In genomic region chr4:129416478-129416877, GRCm38 (mm10) we compare ENCODE assay signal across 14 mouse cellular contexts. TPM values are rescaled to one million over a fixed set of nuclear protein-coding genes. Genes with fewer than 3 reads are reported as not detected.
DNase-seq lines count a peak whose midpoint lies in the region; ATAC-seq and TF ChIP-seq lines count a peak whose summit lies in the region.
"Had no signal": no experiment of that assay in that cellular context is flagged by ENCODE, and none has a peak within 500 bp of the region (broad histone marks: within the 10 kb centered on the region; RNA-seq: fewer than 3 reads in every experiment).

No protein-coding gene starts in this region.

- peak; percentile 23 for DNase-seq in 3134 (ENCODE audit: extremely low read depth, insufficient read length, low spot score)
- peak; percentile 87 for DNase-seq in 3T3-L1 (ENCODE audit: low read depth, low spot score)
- peak; percentile 51 for DNase-seq in c-Kit-positive CD71-positive TER-119-positive erythroid progenitor cells, embryonic 14.5 days (ENCODE audit: low spot score)
- DNase-seq in liver, embryonic 14.5 days (ENCODE audit: low read depth in 3 of 3, low spot score in 3 of 3), result peak; percentile 49 to 62 (median 54)
- no peak for DNase-seq in cerebellum, adult 9-11 months
- DNase-seq in cerebellum, postnatal 36 days, result no peak
- no peak for DNase-seq in forebrain, embryonic 10.5 days (ENCODE audit: extremely low spot score, low spot score)
- DNase-seq: adrenal gland, postnatal 36 days; embryo, embryonic 11 days; kidney, postnatal 10 days; layer of hippocampus, adult 9-11 months; lung, adult 2 months; right cerebral cortex, adult 18-20 months had no signal

- no peaks in the 10 kb centered on the region for H3K36me3 ChIP-seq in liver, embryonic 14.5 days (replicated peaks; ENCODE audit: control insufficient read depth, insufficient read depth, low read depth)
- no peaks in the 10 kb centered on the region for H3K36me3 ChIP-seq in forebrain, embryonic 10.5 days (replicated peaks)
- H3K36me3 ChIP-seq: neural tube, embryonic 15.5 days had no signal

- no peak for TF ChIP-seq CTCF in liver, embryonic 14.5 days (IDR thresholded peaks at IDR 0.05; ENCODE audit: low read depth)

- H3K4me3 ChIP-seq in liver, embryonic 14.5 days (ENCODE audit: insufficient read depth in 1 of 2, low read depth in 2 of 2, low read length in 2 of 2), result no peak overlapping the region
- no peak overlapping the region for H3K4me3 ChIP-seq in forebrain, embryonic 10.5 days
- H3K4me3 ChIP-seq: neural tube, embryonic 15.5 days had no signal

- no peaks in the 10 kb centered on the region for H3K27me3 ChIP-seq in liver, embryonic 14.5 days (ENCODE audit: control insufficient read depth, insufficient read depth, low read length)
- H3K27me3 ChIP-seq in forebrain, embryonic 10.5 days (ENCODE audit: poor library complexity, severe bottlenecking), result no peaks in the 10 kb centered on the region
- H3K27me3 ChIP-seq: neural tube, embryonic 15.5 days had no signal

- no peak overlapping the region for H3K9ac ChIP-seq in liver, embryonic 14.5 days (replicated peaks)
- H3K9ac ChIP-seq: neural tube, embryonic 15.5 days had no signal

- peak; percentile 93 for ATAC-seq in liver, embryonic 14.5 days (ENCODE audit: insufficient read depth)

- peaks cover 15 to 30% of the 10 kb centered on the region in 2 experiments for H3K4me1 ChIP-seq in liver, embryonic 14.5 days (replicated peaks; ENCODE audit: control insufficient read depth in 2 of 2, insufficient read depth in 2 of 2, low read length in 1 of 2)
- H3K4me1 ChIP-seq in forebrain, embryonic 10.5 days, result no peaks in the 10 kb centered on the region
- H3K4me1 ChIP-seq: neural tube, embryonic 15.5 days had no signal

- 5% methylated on average over 5 of the region's 5 CpGs for WGBS in liver, embryonic 14.5 days (ENCODE audit: insufficient replicate concordance)
- WGBS in forebrain, embryonic 10.5 days, result 87% methylated on average over 5 of the region's 5 CpGs

- peak overlapping the region; percentile 28 for H3K27ac ChIP-seq in liver, embryonic 14.5 days
- H3K27ac ChIP-seq in forebrain, embryonic 10.5 days, result no peak overlapping the region
- H3K27ac ChIP-seq: neural tube, embryonic 15.5 days had no signal

- peaks cover 2% of the 10 kb centered on the region for H3K9me3 ChIP-seq in liver, embryonic 14.5 days (ENCODE audit: control insufficient read depth, low read length)
- no peaks in the 10 kb centered on the region for H3K9me3 ChIP-seq in forebrain, embryonic 10.5 days
- H3K9me3 ChIP-seq: neural tube, embryonic 15.5 days had no signal

- H3K4me2 ChIP-seq in liver, embryonic 14.5 days (ENCODE audit: low read depth), result peak overlapping the region; percentile 37
- H3K4me2 ChIP-seq: neural tube, embryonic 15.5 days had no signal

- TF ChIP-seq EP300 in liver, embryonic 14.5 days (IDR thresholded peaks at IDR 0.05; ENCODE audit: low read depth), result peak; percentile 91

RNA-seq across cellular contexts. Expression of gene Zbtb8b, which starts 24.2 kb away (rescaled TPM):
- 0.31 and 0.39 TPM in 2 replicates for polyA plus RNA-seq in liver, embryonic 14.5 days (2012; rRNA removed)
- 0.80 and 0.91 TPM in 2 replicates for polyA plus RNA-seq in liver, embryonic 14.5 days (2014; fragmentation: Nextera tagmentation; extraction: Ambion mirVana)
- polyA plus RNA-seq in forebrain, embryonic 10.5 days (2016; fragmentation: Nextera tagmentation; extraction: Ambion mirVana), result 1.4 and 2.2 TPM in 2 replicates

RNA-seq across cellular contexts. Expression of gene Zbtb8a, which starts 38.6 kb away (rescaled TPM):
- polyA plus RNA-seq in liver, embryonic 14.5 days (2012; rRNA removed), result 1.8 and 2.1 TPM in 2 replicates
- 0.41 and 1.1 TPM in 2 replicates for polyA plus RNA-seq in liver, embryonic 14.5 days (2014; fragmentation: Nextera tagmentation; extraction: Ambion mirVana)
- polyA plus RNA-seq in forebrain, embryonic 10.5 days (2016; fragmentation: Nextera tagmentation; extraction: Ambion mirVana), result 5.8 and 6.0 TPM in 2 replicates

RNA-seq across cellular contexts. Expression of gene Bsdc1, which starts 44.9 kb away (rescaled TPM):
- polyA plus RNA-seq in liver, embryonic 14.5 days (2012; rRNA removed), result 30.5 and 34.7 TPM in 2 replicates
- 52.1 and 52.4 TPM in 2 replicates for polyA plus RNA-seq in liver, embryonic 14.5 days (2014; fragmentation: Nextera tagmentation; extraction: Ambion mirVana)
- 18.0 and 19.5 TPM in 2 replicates for polyA plus RNA-seq in forebrain, embryonic 10.5 days (2016; fragmentation: Nextera tagmentation; extraction: Ambion mirVana)

Comparison
In these comparisons a context has a peak if more than half of its experiments do, and no peak if none do; other contexts are left out.
1. DNase-seq: peak in 3134 (single experiment), 3T3-L1 (single experiment), c-Kit-positive CD71-positive TER-119-positive erythroid progenitor cells, embryonic 14.5 days (single experiment) and liver, embryonic 14.5 days (3 of 3); none in cerebellum, adult 9-11 months (single experiment), cerebellum, postnatal 36 days (0 of 2) and forebrain, embryonic 10.5 days (single experiment).